Mouse (Mus musculus) CH12.LX (cell line): ENCODE measurements at regions not wholly inside any gene's neighbourhood (a gene's known extent, or its start where the extent isn't known, plus 50 kb on each side); places are given as distances from the start of the nearest gene placed in this dataset.

Experiments used
- DNase-seq: peaks from one replicate; pipeline ENCODE4 v3.0.0-alpha.2; 2013; ENCODE audit errors: extremely low read depth
- H3K27ac ChIP-seq: 2 replicates; pipeline ENCODE4 v1.5.1; 2012; ENCODE audit warnings: low read depth, mild to moderate bottlenecking, control low read depth, moderate library complexity; ENCODE audit not compliant: insufficient read depth
- H3K27me3 ChIP-seq: replicated peaks from 2 replicates; pipeline ENCODE3; 2012; ENCODE audit warnings: inconsistent platforms
- H3K36me3 ChIP-seq, 2 experiments: replicated peaks in 1 of 2; 2 replicates each; pipeline versions ENCODE3 to v1.6.1; 2012; ENCODE audit warnings: inconsistent platforms in 1 of 2, low read length in 1 of 2, mild to moderate bottlenecking in 1 of 2, mixed read lengths in 1 of 2, moderate library complexity in 1 of 2; ENCODE audit not compliant: control insufficient read depth in 1 of 2, insufficient read depth in 1 of 2
- H3K4me1 ChIP-seq, 2 experiments: 2 replicates each; pipeline ENCODE4 v1.6.1; 2012; ENCODE audit warnings: inconsistent platforms in 1 of 2, moderate library complexity in 1 of 2; ENCODE audit not compliant: insufficient read depth in 2 of 2, control insufficient read depth in 1 of 2
- H3K4me2 ChIP-seq: 2 replicates; pipeline ENCODE4 v1.6.1; 2012; ENCODE audit warnings: low read depth, mild to moderate bottlenecking, control low read depth; ENCODE audit not compliant: poor library complexity, insufficient read depth, severe bottlenecking
- H3K4me3 ChIP-seq, 3 experiments: fragments of 150-350 bp in 1 of 3; sonication (generic) in 1 of 3; replicated peaks in 1 of 3; 2 replicates each; pipeline versions ENCODE3 to v1.5.1; 2011 to 2012; ENCODE audit warnings: low read depth in 2 of 3, low read length in 2 of 3, mild to moderate bottlenecking in 2 of 3, moderate library complexity in 2 of 3, control low read depth in 1 of 3, improper control_type of control experiment in 1 of 3, inconsistent platforms in 1 of 3, mixed read lengths in 1 of 3; ENCODE audit not compliant: poor library complexity in 1 of 3
- H3K79me2 ChIP-seq: replicated peaks from 2 replicates; pipeline ENCODE4 v1.6.1; 2012; ENCODE audit warnings: mild to moderate bottlenecking, moderate library complexity; ENCODE audit not compliant: control insufficient read depth, poor library complexity, insufficient read depth, severe bottlenecking; ENCODE audit errors: extremely low read depth
- H3K9ac ChIP-seq: 2 replicates; pipeline ENCODE4 v1.6.1; 2012; ENCODE audit warnings: low read depth, mild to moderate bottlenecking, control low read depth, moderate library complexity; ENCODE audit not compliant: insufficient read depth
- H3K9me3 ChIP-seq: replicated peaks from 2 replicates; pipeline ENCODE3; 2012; ENCODE audit warnings: low read length, inconsistent platforms, mixed read lengths
- CHD1 ChIP-seq: IDR thresholded peaks from 2 replicates; pipeline ENCODE4 v1.6.1; 2012; ENCODE audit warnings: low read depth, low read length, improper control_type of control experiment, inconsistent platforms
- CHD2 ChIP-seq: IDR thresholded peaks from 2 replicates; pipeline ENCODE4 v1.6.1; 2011; ENCODE audit warnings: low read length, improper control_type of control experiment
- CTCF ChIP-seq, 2 experiments: IDR thresholded peaks in 1 of 2; conservative IDR thresholded peaks in 1 of 2; 2 replicates each; pipeline ENCODE4 v1.5.1; 2011 to 2012; ENCODE audit warnings: low read depth in 2 of 2, low read length in 2 of 2, improper control_type of control experiment in 1 of 2, inconsistent platforms in 1 of 2, mild to moderate bottlenecking in 1 of 2, moderate library complexity in 1 of 2
- ETS1 ChIP-seq: conservative IDR thresholded peaks from 2 replicates; pipeline ENCODE4 v1.6.1; 2012; ENCODE audit warnings: low read depth, mild to moderate bottlenecking, inconsistent platforms, low read length, improper control_type of control experiment, moderate library complexity
- GABPA ChIP-seq: IDR thresholded peaks from 2 replicates; pipeline ENCODE4 v1.6.1; 2012; ENCODE audit warnings: low read depth, low read length, improper control_type of control experiment, inconsistent platforms; ENCODE audit not compliant: insufficient replicate concordance
- JUN ChIP-seq: IDR thresholded peaks from 2 replicates; pipeline ENCODE4 v1.6.1; 2011; ENCODE audit warnings: low read depth, mild to moderate bottlenecking, low read length, improper control_type of control experiment, moderate library complexity; ENCODE audit not compliant: insufficient read depth
- KAT2A ChIP-seq: IDR thresholded peaks from 2 replicates; pipeline ENCODE4 v1.6.1; 2012; ENCODE audit warnings: low read length, improper control_type of control experiment, inconsistent platforms; ENCODE audit not compliant: insufficient replicate concordance
- MAFK ChIP-seq: IDR thresholded peaks from 2 replicates; pipeline ENCODE4 v1.6.1; 2011; ENCODE audit warnings: low read length, improper control_type of control experiment; ENCODE audit not compliant: insufficient replicate concordance
- MAZ ChIP-seq: IDR thresholded peaks from 2 replicates; pipeline ENCODE4 v1.6.1; 2012; ENCODE audit warnings: low read depth, mild to moderate bottlenecking, inconsistent platforms, low read length, improper control_type of control experiment, moderate library complexity
- MEF2A ChIP-seq: IDR thresholded peaks from 2 replicates; pipeline ENCODE4 v1.6.1; 2014; ENCODE audit warnings: low read depth, mild to moderate bottlenecking, inconsistent platforms, low read length, improper control_type of control experiment, borderline replicate concordance
- MXI1 ChIP-seq: IDR thresholded peaks from 2 replicates; pipeline ENCODE4 v1.6.1; 2011; ENCODE audit warnings: mild to moderate bottlenecking, low read depth, low read length, improper control_type of control experiment
- MYC ChIP-seq: IDR thresholded peaks from 2 replicates; pipeline ENCODE4 v1.6.1; 2011; ENCODE audit warnings: low read depth, mild to moderate bottlenecking, improper control_type of control experiment, low read length
- NELFE ChIP-seq: IDR thresholded peaks from 2 replicates; pipeline ENCODE4 v1.6.1; 2011; ENCODE audit warnings: low read depth, low read length, improper control_type of control experiment
- PAX5 ChIP-seq: IDR thresholded peaks from 2 replicates; pipeline ENCODE4 v1.6.1; 2012; ENCODE audit warnings: low read length, inconsistent platforms, mixed read lengths
- POLR2A ChIP-seq: IDR thresholded peaks from 2 replicates; pipeline ENCODE4 v1.6.1; 2011; ENCODE audit warnings: low read depth, mild to moderate bottlenecking, improper control_type of control experiment, low read length
- POLR2AphosphoS2 ChIP-seq: IDR thresholded peaks from 2 replicates; pipeline ENCODE4 v1.6.1; 2011; ENCODE audit warnings: low read depth, low read length, improper control_type of control experiment
- RAD21 ChIP-seq: IDR thresholded peaks from 2 replicates; pipeline ENCODE4 v1.6.1; 2011; ENCODE audit warnings: low read depth, mild to moderate bottlenecking, low read length, improper control_type of control experiment, moderate library complexity
- RCOR1 ChIP-seq: conservative IDR thresholded peaks from 2 replicates; pipeline ENCODE4 v1.6.1; 2012; ENCODE audit warnings: low read depth, mild to moderate bottlenecking, inconsistent platforms, low read length, improper control_type of control experiment
- SMC3 ChIP-seq: IDR thresholded peaks from 2 replicates; pipeline ENCODE4 v1.6.1; 2011; ENCODE audit warnings: low read depth, low read length, improper control_type of control experiment
- TCF12 ChIP-seq: IDR thresholded peaks from 2 replicates; pipeline ENCODE4 v1.6.1; 2014; ENCODE audit warnings: low read depth, mild to moderate bottlenecking, inconsistent platforms, low read length, improper control_type of control experiment
- USF1 ChIP-seq: IDR thresholded peaks from 2 replicates; pipeline ENCODE4 v1.6.1; 2014; ENCODE audit warnings: low read depth, mild to moderate bottlenecking, inconsistent platforms, low read length, improper control_type of control experiment
- USF2 ChIP-seq: conservative IDR thresholded peaks from 2 replicates; pipeline ENCODE4 v1.6.1; 2011; ENCODE audit warnings: low read depth, low read length, improper control_type of control experiment
- ZKSCAN1 ChIP-seq: IDR thresholded peaks from 2 replicates; pipeline ENCODE4 v1.6.1; 2012; ENCODE audit warnings: low read depth, inconsistent platforms, low read length, improper control_type of control experiment, borderline replicate concordance
- ZNF384 ChIP-seq: IDR thresholded peaks from 2 replicates; pipeline ENCODE4 v1.6.1; 2012; ENCODE audit warnings: low read depth, low read length, improper control_type of control experiment, inconsistent platforms
- dilution Hi-C: fragments of 300-500 bp; cut with MboI; formaldehyde crosslinking; loops from 2 replicates; pipeline ENCODE4 v1.14.3; 2020; ENCODE audit warnings: low sequenced_read_pairs; ENCODE audit not compliant: extremely low pct_unique_long_range_greater_than_20kb, extremely low pct_ligation_motif_present
- in situ Hi-C: fragments of 300-500 bp; cut with MboI; formaldehyde crosslinking; loops from 3 replicates; pipeline ENCODE4 v1.14.3; 2019; ENCODE audit warnings: low sequenced_read_pairs, low pct_ligation_motif_present, low pct_unique_long_range_greater_than_20kb, mixed read lengths

DNA sequence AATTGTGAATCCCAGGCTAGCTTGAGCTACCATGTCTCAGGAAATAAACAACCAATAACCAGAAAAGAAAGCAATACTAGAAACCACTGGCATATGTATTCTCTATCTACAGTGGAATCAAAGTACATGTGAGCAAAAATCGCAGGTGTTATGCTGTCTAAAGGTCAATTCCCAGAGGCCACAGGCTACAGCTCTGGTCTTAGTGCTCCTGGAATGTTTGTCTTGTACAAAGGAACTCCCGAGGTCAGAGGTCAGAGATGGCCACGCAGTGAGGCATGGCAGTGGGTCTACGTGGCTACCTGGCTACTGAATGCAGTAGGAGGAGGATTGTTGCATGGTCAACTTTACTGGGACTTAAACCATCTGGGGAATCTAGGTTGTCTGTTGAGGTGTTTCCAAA, 153.1 kb upstream of the Nsun2 start:
- in situ Hi-C loops (loop anchor here (10.0 kb wide), 1 partner anchor 74 kb away; no protein-coding TSS in a partner anchor), dilution Hi-C loops (no loop called here)
- Histone ChIP-seq H3K4me2 (no peak overlapping the region), H3K36me3 (no peaks in the 10 kb centered on the region), H3K79me2 (no peaks in the 10 kb centered on the region)
- no peak for TF ChIP-seq MAFK
- no peak for TF ChIP-seq USF2
- no peak for TF ChIP-seq GABPA
- no peak for TF ChIP-seq JUN
- TF ChIP-seq ZKSCAN1, result no peak
- no peak for TF ChIP-seq CHD2
- TF ChIP-seq MXI1, result no peak
- no peak for TF ChIP-seq NELFE
- no peak for TF ChIP-seq PAX5
- no peak for TF ChIP-seq POLR2AphosphoS2
- no peak for TF ChIP-seq ETS1
- TF ChIP-seq TCF12, result no peak
- no peak for TF ChIP-seq ZNF384
- no peak for TF ChIP-seq POLR2A
- TF ChIP-seq MEF2A, result no peak
- TF ChIP-seq MYC, result no peak
- TF ChIP-seq MAZ, result no peak
- no peak for TF ChIP-seq CHD1
- no peak for TF ChIP-seq CTCF (conservative IDR thresholded peaks at IDR 0.05 in 1 of 2, IDR thresholded peaks at IDR 0.05 in 1 of 2; ENCODE audit: low read depth in 2 of 2, low read length in 2 of 2)
- TF ChIP-seq RCOR1, result no peak
- TF ChIP-seq, all 38 proteins: peak for 0
- H3K4me1 ChIP-seq, result no peaks in the 10 kb centered on the region
- H3K9ac ChIP-seq, result no peak overlapping the region
- peaks cover 55% of the 10 kb centered on the region for H3K27me3 ChIP-seq
- no peak for DNase-seq
- H3K9me3 ChIP-seq, result no peaks in the 10 kb centered on the region
- no peak overlapping the region for H3K27ac ChIP-seq
- H3K4me3 ChIP-seq, result no peak overlapping the region

DNA sequence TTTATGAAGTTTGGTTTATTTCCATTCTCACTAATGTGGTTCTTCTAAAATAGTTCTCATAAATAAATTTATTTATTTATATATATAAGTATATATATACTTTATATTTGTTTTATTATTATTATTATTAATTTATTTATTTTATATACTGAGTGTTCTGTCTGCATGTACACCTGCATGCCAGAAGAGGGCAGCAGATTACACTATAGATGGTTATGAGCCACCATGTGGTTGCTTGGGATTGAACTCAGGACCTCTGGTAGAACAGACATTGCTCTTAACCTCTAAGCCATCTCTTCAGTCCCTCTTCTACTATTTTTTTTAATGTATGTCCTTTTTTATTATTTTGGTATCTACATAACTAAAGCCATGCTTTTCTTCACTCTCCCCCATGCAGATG, 148.8 kb upstream of the Nsun2 start:
- H3K4me3 ChIP-seq, result no peak overlapping the region
- no peak for TF ChIP-seq USF1
- peak; percentile 36 to 58; a peak in 3 of 4 replicates for TF ChIP-seq CTCF (conservative IDR thresholded peaks at IDR 0.05 in 1 of 2, IDR thresholded peaks at IDR 0.05 in 1 of 2; ENCODE audit: low read depth in 2 of 2, low read length in 2 of 2)
- no peak for TF ChIP-seq KAT2A
- TF ChIP-seq RAD21, result peak; percentile 21
- peak; percentile 18 for TF ChIP-seq SMC3
- TF ChIP-seq, all 38 proteins: peak for 3
- in situ Hi-C loops (loop anchor here (10.0 kb wide), 1 partner anchor 70 kb away; no protein-coding TSS in a partner anchor), dilution Hi-C loops (no loop called here)
- DNase-seq, result peak; percentile 26
- Histone ChIP-seq H3K4me2 (no peak overlapping the region), H3K27me3 (peaks cover 50% of the 10 kb centered on the region), H3K9me3 (no peaks in the 10 kb centered on the region), H3K36me3 (no peaks in the 10 kb centered on the region), H3K27ac (no peak overlapping the region), H3K9ac (no peak overlapping the region), H3K79me2 (no peaks in the 10 kb centered on the region), H3K4me1 (no peaks in the 10 kb centered on the region)
